Mouse (Mus musculus) intestine, embryonic 14.5 days (tissue): ENCODE data around the gene Foxn1. TPM values are rescaled to one million over a fixed set of nuclear protein-coding genes. Genes with fewer than 3 reads are reported as not detected.

Source experiments
- ATAC-seq: fragments of 200-750 bp; cut with Nextera tagmentation; replicated peaks from 2 replicates; pipeline ENCODE4 v1.8.0; 2017; ENCODE audit warnings: low read depth, moderate number of reproducible peaks, moderate TSS enrichment, moderate library complexity; ENCODE audit not compliant: low FRiP score, low TSS enrichment
- DNase-seq: peaks from one replicate; pipeline ENCODE4 v3.0.0-alpha.2; 2018; ENCODE audit warnings: low spot score
- H3K27ac ChIP-seq: fragments of 300-500 bp; sonication (generic); 2 replicates; pipeline ENCODE4 v1.5.1; 2014; ENCODE audit warnings: low read depth, mild to moderate bottlenecking, control low read depth
- H3K27me3 ChIP-seq: fragments of 300-500 bp; sonication (generic); replicated peaks from 2 replicates; pipeline ENCODE4 v1.6.1; 2014; ENCODE audit warnings: low read length, control low read depth; ENCODE audit not compliant: control insufficient read depth, insufficient read depth
- H3K36me3 ChIP-seq: fragments of 300-500 bp; sonication (generic); 2 replicates; pipeline ENCODE4 v1.6.1; 2014; ENCODE audit warnings: low read length, control low read depth; ENCODE audit not compliant: control insufficient read depth, insufficient read depth
- H3K4me1 ChIP-seq: fragments of 300-500 bp; sonication (generic); replicated peaks from 2 replicates; pipeline ENCODE4 v1.6.1; 2014; ENCODE audit warnings: low read length, control low read depth, mixed read lengths; ENCODE audit not compliant: control insufficient read depth, insufficient read depth
- H3K4me2 ChIP-seq: fragments of 300-500 bp; sonication (generic); 2 replicates; pipeline ENCODE4 v1.6.1; 2014; ENCODE audit warnings: low read length
- H3K4me3 ChIP-seq: fragments of 300-500 bp; sonication (generic); 2 replicates; pipeline ENCODE4 v1.5.1; 2014; ENCODE audit warnings: low read depth, low read length, control low read depth, mixed read lengths
- H3K9ac ChIP-seq: fragments of 300-500 bp; sonication (generic); 2 replicates; pipeline ENCODE4 v1.6.1; 2014; ENCODE audit warnings: mild to moderate bottlenecking, low read length
- H3K9me3 ChIP-seq: fragments of 300-500 bp; sonication (generic); 2 replicates; pipeline ENCODE4 v1.6.1; 2016; ENCODE audit warnings: low read length, control low read depth; ENCODE audit not compliant: control insufficient read depth
- WGBS: fragments of 180-500 bp; shearing (Covaris S2); extraction: QIAGEN DNeasy Blood & Tissue Kit; methylation state at CpG from one replicate; pipeline ENCODE4 v1.1.7; 2014; 5-methylcytosine and 5-hydroxymethylcytosine counted together
- polyA plus RNA-seq: library from polyadenylated mRNA; unstranded; fragments of >200 nt; fragmentation: Nextera tagmentation; extraction: Ambion mirVana; gene quantifications from 2 replicates; pipeline ENCODE4 v1.2.1, GENCODE M21; 2014

Foxn1 gene
- polyA plus RNA-seq, 1 experiment from 2014 or later: not detected

DNA sequence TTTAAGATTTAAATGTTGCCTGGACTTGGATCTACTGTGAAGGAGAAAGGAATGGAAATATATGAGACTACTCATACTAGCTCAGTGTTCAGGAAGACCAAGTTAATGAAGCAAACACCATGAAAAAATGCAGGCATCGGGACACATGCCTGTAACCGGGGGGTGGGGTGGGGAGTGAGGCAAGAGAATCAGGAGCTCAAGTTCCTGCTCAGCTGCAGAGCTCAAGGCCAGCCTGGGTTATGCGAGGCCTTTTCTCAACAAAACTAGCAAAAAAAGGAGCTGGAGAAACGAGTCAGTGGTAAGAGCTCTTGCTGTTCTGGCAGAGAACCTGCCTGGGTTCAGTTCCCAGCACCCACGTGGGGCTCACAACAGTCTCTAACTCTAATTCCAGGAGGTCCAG lies 52.4 kb downstream of the Foxn1 start:
- no peak for DNase-seq
- Histone ChIP-seq H3K27me3 (no peaks in the 10 kb centered on the region), H3K27ac (no peak overlapping the region), H3K4me2 (no peak overlapping the region), H3K9me3 (no peaks in the 10 kb centered on the region), H3K4me3 (no peak overlapping the region), H3K36me3 (peaks cover 48% of the 10 kb centered on the region), H3K9ac (no peak overlapping the region), H3K4me1 (peaks cover 4% of the 10 kb centered on the region)
- ATAC-seq: no peak
- WGBS: 91% methylated on average over 5 of the region's 5 CpGs

DNA sequence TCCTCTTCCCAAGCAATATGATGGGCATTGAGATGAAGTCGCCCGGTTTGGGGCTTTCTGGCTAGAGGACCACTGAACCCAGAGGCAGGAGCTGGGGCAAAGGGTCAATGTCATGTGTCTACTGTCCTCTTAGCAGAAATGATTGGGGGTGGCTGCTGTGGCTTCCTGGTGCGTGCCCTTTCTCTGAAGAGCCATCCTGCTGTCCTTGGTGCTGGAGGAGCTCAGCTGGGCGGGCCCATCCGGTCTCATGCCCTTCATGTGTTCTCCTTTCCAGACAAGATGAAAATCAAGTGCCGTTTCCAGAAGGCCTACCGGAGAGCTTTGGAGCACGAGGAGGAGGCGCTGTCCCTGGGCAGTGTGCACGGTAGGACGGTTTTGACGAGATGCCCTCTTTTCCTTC lies 53.7 kb downstream of the Foxn1 start:
- no peaks in the 10 kb centered on the region for H3K27me3 ChIP-seq
- ATAC-seq: no peak
- H3K4me3 ChIP-seq: no peak overlapping the region
- WGBS: 95% methylated on average over 12 of the region's 12 CpGs
- no peak overlapping the region for H3K9ac ChIP-seq
- peaks cover 42% of the 10 kb centered on the region for H3K36me3 ChIP-seq
- H3K9me3 ChIP-seq: no peaks in the 10 kb centered on the region
- no peak overlapping the region for H3K27ac ChIP-seq
- H3K4me1 ChIP-seq: peaks cover 7% of the 10 kb centered on the region
- no peak overlapping the region for H3K4me2 ChIP-seq
- no peak for DNase-seq

DNA sequence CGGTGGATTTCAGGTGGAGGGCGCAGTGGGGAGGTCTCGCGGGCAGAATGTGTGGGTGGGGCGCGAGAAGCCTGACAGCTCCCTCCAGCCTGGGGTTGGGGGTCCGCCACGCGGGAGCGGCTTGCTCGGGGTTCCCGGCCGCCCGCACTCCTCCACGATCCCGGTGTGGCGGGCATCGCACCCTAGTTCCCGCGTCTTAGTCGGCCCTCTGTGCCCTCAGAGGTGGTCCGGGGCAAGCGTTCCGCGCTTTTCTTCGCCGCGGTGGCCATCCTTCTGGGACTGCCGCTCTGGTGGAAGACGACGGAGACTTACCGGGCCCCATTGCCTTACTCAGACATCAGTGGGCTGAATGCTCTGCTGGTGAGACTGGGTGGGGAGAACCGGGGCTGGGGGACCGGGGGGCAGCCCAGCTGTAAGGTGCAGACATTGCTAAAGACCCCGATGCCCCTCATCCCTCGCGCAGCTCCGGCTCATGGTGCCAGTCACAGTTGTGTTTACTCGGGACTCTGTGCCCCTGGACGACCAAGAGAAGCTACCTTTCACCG lies 57.8 kb downstream of the Foxn1 start:
- peak overlapping the region; percentile 79 for H3K4me3 ChIP-seq
- peak overlapping the region; percentile 91 for H3K4me2 ChIP-seq
- WGBS: 1% methylated on average over 41 of the region's 41 CpGs
- no peaks in the 10 kb centered on the region for H3K9me3 ChIP-seq
- H3K36me3 ChIP-seq: peaks cover 9% of the 10 kb centered on the region
- ATAC-seq (peak; percentile 69), DNase-seq (no peak)
- H3K27ac ChIP-seq: no peak overlapping the region
- H3K27me3 ChIP-seq: no peaks in the 10 kb centered on the region
- peaks cover 7% of the 10 kb centered on the region for H3K4me1 ChIP-seq
- peak overlapping the region; percentile 84 for H3K9ac ChIP-seq

DNA sequence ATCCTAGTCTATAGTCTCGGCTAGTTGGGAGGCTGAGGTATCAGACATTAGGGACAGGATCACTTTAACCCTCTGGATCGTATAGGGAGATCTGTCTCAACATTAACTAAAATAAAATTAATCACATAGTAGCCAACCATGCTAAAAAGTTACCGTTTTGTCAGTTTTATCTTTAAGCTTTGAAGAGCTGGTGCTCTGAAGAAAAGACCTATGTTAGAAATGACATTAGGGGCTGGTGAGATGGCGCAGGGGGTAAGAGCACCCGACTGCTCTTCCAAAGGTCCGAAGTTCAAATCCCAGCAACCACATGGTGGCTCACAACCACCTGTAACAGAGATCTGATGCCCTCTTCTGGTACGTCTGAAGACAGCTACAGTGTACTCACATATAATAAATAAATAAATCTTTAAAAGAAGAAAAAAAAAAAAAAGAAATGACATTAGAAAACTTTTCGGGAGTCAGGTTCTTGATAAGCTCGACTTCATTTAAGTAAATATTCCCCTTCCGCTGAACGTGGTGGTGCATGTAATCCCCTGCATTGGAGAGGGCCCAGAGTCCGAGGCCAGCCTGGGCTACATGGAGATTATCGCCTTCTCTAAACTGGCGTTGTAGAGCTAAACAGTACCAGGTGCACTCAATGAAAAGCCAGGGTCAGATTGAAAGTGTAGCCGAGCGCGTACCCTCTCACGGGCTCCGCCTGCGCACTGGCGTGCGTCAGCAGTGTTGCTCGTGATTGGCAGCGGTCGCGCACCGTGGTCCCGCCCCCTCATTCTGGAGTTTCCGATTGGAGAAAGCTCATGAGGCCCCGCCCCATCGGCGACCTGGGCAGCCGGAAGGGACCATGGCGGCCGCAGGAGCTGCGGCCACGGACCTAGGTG lies 58.5 kb downstream of the Foxn1 start, which contains the start of gene Pigs:
Gene Pigs, plus strand, starts transcription at position 782 of the 878 bp plus-strand sequence.
- H3K27ac ChIP-seq: 0 out of 2 replicates have a peak within 1 kb of the TSS, but pooled peaks have one; percentile 47
- ATAC-seq: peak; percentile 94
- H3K27me3 ChIP-seq: no peaks in the 10 kb centered on the region
- DNase-seq: peak; percentile 97
- no peaks in the 10 kb centered on the region for H3K9me3 ChIP-seq
- peak within 1 kb of the TSS; percentile 91 for H3K4me2 ChIP-seq
- WGBS: 11% methylated on average over 36 of the region's 37 CpGs
- H3K4me3 ChIP-seq: peak within 1 kb of the TSS; percentile 79
- H3K36me3 ChIP-seq: peaks cover 2% of the 10 kb centered on the region; the same call in 1 of the 2 replicates
- peak within 1 kb of the TSS; percentile 84 for H3K9ac ChIP-seq
- H3K4me1 ChIP-seq: peaks cover 7% of the 10 kb centered on the region

DNA sequence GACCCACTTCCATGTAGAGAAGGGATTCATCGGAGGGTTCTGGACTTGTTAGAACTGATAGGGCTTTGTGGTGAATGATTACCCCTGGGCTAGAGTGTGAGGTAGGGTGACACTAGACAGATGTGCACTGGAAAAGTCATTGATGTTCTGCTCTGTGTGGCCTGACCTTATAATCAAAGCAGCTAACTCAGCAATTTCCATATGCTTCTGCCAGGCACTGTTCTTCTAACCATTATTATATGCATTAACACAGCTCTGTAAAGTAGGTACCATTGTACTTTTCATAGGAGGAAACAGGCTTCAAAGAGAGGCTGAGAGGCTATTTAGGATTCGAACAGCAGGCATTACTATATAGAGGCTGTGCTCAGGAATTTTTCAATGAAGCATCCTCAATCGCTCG lies 59.1 kb downstream of the Foxn1 start:
- Histone ChIP-seq H3K4me2 (no peak overlapping the region), H3K4me1 (peaks cover 7% of the 10 kb centered on the region), H3K4me3 (no peak overlapping the region), H3K9me3 (no peaks in the 10 kb centered on the region), H3K9ac (no peak overlapping the region), H3K27ac (no peak overlapping the region), H3K27me3 (no peaks in the 10 kb centered on the region), H3K36me3 (no peaks in the 10 kb centered on the region)
- 92% methylated on average over 4 of the region's 4 CpGs for WGBS
- no peak for DNase-seq
- no peak for ATAC-seq

DNA sequence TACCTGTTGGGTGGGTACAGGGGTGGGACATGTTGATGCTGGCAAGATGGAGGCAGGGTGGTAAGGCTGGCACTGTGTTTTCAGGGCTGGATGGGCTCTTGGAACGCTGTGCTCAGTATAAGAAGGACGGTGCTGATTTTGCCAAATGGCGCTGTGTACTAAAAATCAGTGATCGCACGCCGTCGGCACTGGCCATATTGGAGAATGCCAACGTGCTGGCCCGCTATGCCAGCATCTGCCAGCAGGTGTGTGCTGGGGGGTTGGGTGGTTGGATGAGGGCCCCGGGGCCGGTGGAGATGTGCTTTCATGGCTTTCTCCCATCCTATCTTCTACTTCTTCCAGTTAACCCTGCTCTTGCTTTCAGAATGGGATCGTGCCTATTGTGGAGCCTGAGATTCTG lies 61.4 kb downstream of the Foxn1 start:
- H3K27me3 ChIP-seq: no peaks in the 10 kb centered on the region
- H3K4me1 ChIP-seq: peaks cover 7% of the 10 kb centered on the region
- no peak overlapping the region for H3K4me2 ChIP-seq
- no peak overlapping the region for H3K27ac ChIP-seq
- ATAC-seq (no peak), DNase-seq (no peak)
- H3K36me3 ChIP-seq: peaks cover 20% of the 10 kb centered on the region
- 86% methylated on average over 12 of the region's 12 CpGs for WGBS
- H3K9ac ChIP-seq: no peak overlapping the region
- H3K4me3 ChIP-seq: no peak overlapping the region
- no peaks in the 10 kb centered on the region for H3K9me3 ChIP-seq

DNA sequence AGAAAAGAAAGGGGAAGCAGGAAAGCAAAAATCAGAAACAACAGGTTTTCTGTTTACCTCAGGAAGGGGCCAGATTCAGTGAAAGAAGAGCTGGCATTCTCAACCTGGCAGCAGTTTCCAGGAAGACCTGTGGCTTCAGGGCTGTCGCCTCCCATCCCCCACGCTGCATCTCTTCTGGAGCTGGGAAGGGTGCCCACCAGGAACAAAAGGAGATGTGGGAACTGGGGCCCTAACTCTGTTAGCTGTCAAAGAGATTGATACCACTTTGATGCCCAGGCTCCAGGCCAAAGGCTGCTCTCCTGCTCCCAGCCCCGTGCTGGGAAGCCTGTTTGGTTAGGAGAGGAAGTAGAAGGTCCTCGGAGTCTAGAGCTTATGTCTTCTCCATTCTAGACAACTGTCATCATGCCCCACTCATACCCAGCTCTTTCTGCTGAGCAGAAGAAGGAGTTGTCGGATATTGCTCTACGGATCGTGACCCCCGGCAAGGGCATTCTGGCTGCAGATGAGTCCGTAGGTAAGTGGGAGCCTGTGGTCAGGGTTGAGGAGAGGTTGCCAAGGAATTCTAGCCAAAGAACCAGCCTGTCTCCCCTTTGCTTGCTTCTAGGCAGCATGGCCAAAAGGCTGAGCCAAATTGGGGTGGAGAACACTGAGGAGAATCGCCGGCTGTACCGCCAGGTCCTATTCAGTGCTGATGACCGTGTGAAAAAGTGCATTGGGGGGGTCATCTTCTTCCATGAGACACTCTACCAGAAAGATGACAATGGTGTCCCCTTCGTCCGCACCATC lies 62.2 kb downstream of the Foxn1 start:
- Histone ChIP-seq H3K4me1 (peaks cover 5% of the 10 kb centered on the region), H3K9me3 (no peaks in the 10 kb centered on the region), H3K36me3 (peaks cover 28% of the 10 kb centered on the region), H3K9ac (no peak overlapping the region), H3K4me2 (no peak overlapping the region), H3K4me3 (no peak overlapping the region), H3K27me3 (no peaks in the 10 kb centered on the region), H3K27ac (no peak overlapping the region)
- ATAC-seq (no peak), DNase-seq (no peak)
- WGBS: 87% methylated on average over 15 of the region's 15 CpGs

DNA sequence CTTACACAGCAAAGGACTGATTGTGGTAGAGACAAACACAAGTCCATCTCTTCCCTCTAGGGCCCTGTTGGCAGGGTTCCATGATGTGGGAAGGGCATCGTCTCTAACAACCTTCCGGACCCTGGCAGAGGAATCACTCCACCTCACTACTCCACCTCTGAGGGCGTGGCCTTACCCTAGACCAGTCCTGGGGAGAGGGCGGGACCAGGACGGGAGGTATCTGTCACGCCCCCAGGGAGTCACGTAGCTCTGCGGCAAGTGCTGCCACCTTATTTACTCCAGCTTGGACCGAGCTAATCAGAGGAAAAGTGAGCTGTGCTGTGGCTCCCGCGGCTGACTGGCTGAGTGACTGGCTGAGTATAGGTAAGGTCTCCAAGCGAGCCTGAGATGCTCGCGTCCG lies 63.5 kb downstream of the Foxn1 start, which contains the start of gene Aldoc:
Gene Aldoc, plus strand, starts transcription at position 109 of the 400 bp plus-strand sequence.
- peak within 1 kb of the TSS; percentile 16 for H3K4me3 ChIP-seq
- 0 out of 2 replicates have a peak within 1 kb of the TSS, but pooled peaks have one; percentile 11 for H3K27ac ChIP-seq
- peaks cover 42% of the 10 kb centered on the region for H3K36me3 ChIP-seq
- H3K4me1 ChIP-seq: no peaks in the 10 kb centered on the region; the same call in 1 of the 2 replicates
- peak within 1 kb of the TSS; percentile 5; the same call in 1 of the 2 replicates for H3K9ac ChIP-seq
- 4% methylated on average over 15 of the region's 15 CpGs for WGBS
- ATAC-seq (peak; percentile 94), DNase-seq (peak; percentile 80)
- no peaks in the 10 kb centered on the region for H3K27me3 ChIP-seq
- peak within 1 kb of the TSS; percentile 34 for H3K4me2 ChIP-seq
- no peaks in the 10 kb centered on the region for H3K9me3 ChIP-seq
